Mouse (Mus musculus) liver, adult 2 months (tissue): ENCODE measurements around the gene Gse1. TPM values are rescaled to one million over a fixed set of nuclear protein-coding genes. Genes with fewer than 3 reads are reported as not detected.

Source experiments
- DNase-seq: peaks from one replicate; pipeline ENCODE4 v3.0.0-alpha.2; 2011; ENCODE audit warnings: low read depth, low spot score; ENCODE audit errors: extremely low read depth
- H3K27ac ChIP-seq: fragments of 200-500 bp; replicated peaks from 2 replicates; pipeline ENCODE4 v1.5.1; 2012; ENCODE audit warnings: low read depth, mild to moderate bottlenecking, control low read depth, inconsistent platforms, low read length; ENCODE audit not compliant: insufficient read depth
- H3K27me3 ChIP-seq: fragments of 200-500 bp; 2 replicates; pipeline ENCODE4 v1.6.1; 2012; ENCODE audit warnings: mild to moderate bottlenecking, moderate library complexity, low read length, inconsistent platforms; ENCODE audit not compliant: control insufficient read depth, insufficient read depth
- H3K36me3 ChIP-seq: fragments of 200-500 bp; 2 replicates; pipeline ENCODE4 v1.6.1; 2012; ENCODE audit warnings: low read length, inconsistent platforms; ENCODE audit not compliant: control insufficient read depth, insufficient read depth
- H3K4me1 ChIP-seq: fragments of 200-500 bp; 2 replicates; pipeline ENCODE4 v1.6.1; 2011; ENCODE audit warnings: low read length; ENCODE audit not compliant: control insufficient read depth, insufficient read depth
- H3K4me3 ChIP-seq: fragments of 200-500 bp; 2 replicates; pipeline ENCODE4 v1.5.1; 2011; ENCODE audit warnings: low read depth, mild to moderate bottlenecking, control low read depth, low read length, moderate library complexity; ENCODE audit not compliant: insufficient read depth
- H3K79me2 ChIP-seq: fragments of 200-500 bp; 2 replicates; pipeline ENCODE4 v1.6.1; 2012; ENCODE audit warnings: inconsistent platforms, mild to moderate bottlenecking, low read length, moderate library complexity; ENCODE audit not compliant: control insufficient read depth, insufficient read depth
- H3K9ac ChIP-seq: fragments of 200-500 bp; 2 replicates; pipeline ENCODE4 v1.6.1; 2012; ENCODE audit warnings: low read depth, mild to moderate bottlenecking, control low read depth, inconsistent platforms, low read length
- CTCF ChIP-seq: fragments of 200-500 bp; IDR thresholded peaks from 2 replicates; pipeline ENCODE4 v1.5.1; 2011; ENCODE audit warnings: low read depth, low read length, control low read depth
- POLR2A ChIP-seq: fragments of 200-500 bp; IDR thresholded peaks from 2 replicates; pipeline ENCODE4 v1.6.1; 2011; ENCODE audit warnings: low read length, control low read depth; ENCODE audit not compliant: insufficient read depth; ENCODE audit errors: extremely low read depth
- WGBS: fragments of 180-500 bp; shearing (Covaris S2); methylation state at CpG from one replicate; pipeline ENCODE4 v1.1.7; 2018; 5-methylcytosine and 5-hydroxymethylcytosine counted together
- polyA plus RNA-seq: library from polyadenylated mRNA; depleted of rRNA; stranded (reverse); fragments of >200 nt; gene quantifications from 2 replicates; pipeline ENCODE4 v1.2.3, GENCODE M21; 2012
- total RNA-seq: library from RNA; depleted of rRNA; stranded (reverse); fragments of >200 nt; gene quantifications from 2 replicates; pipeline ENCODE4 v1.2.3, GENCODE M21; 2014

Gene Gse1
- total and polyA plus RNA-seq, 2 experiments = 2.6 to 10.0 TPM

DNA sequence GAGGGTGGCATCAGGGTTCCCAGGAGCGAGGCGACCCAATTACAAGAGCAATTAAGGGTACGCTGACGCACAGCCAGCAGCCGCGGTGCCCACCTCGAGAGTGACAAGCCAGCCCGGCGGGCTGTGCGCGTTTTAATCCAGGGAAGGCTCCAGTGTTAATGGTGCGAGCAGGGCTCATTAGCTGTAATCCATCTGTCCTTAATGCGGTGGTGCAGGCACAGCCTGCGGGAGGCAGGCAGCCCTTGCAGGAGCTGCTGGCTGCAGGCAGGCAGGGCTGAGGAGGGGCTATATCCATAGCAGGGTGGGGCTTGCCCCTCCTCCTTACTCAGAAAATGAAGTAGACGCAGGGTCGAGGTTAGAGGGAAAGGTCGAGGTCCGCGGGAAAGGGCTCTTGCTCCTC, 211.1 kb downstream of the Gse1 start:
- H3K36me3 ChIP-seq = no peaks in the 10 kb centered on the region
- H3K4me1 ChIP-seq = peaks cover 36% of the 10 kb centered on the region
- H3K9ac ChIP-seq = no peak overlapping the region
- no peak overlapping the region for H3K4me3 ChIP-seq
- DNase-seq = no peak
- H3K27ac ChIP-seq = no peak overlapping the region
- no peaks in the 10 kb centered on the region for H3K79me2 ChIP-seq
- H3K27me3 ChIP-seq = no peaks in the 10 kb centered on the region
- TF ChIP-seq POLR2A = no peak
- TF ChIP-seq CTCF = no peak
- 76% methylated on average over 19 of the region's 19 CpGs for WGBS

DNA sequence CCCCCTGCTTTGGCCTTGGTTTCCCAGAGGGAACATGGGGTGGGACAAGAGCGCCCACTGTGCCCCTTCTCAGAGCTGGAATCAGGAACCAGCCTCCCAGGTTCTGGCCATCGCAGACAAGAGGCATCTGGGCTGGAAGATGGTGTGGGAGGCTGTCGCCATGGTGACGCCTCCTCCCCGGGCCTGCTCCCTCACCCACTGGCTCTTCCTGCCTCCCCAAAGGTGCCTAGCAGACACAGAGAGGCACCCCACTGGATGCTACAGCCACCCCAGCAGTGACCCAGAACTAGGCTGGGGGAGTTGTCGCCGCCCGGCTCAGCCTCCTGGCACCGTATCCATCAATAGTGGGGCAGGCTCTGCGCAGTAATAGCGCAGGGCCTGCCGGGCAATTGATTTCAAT, 212.5 kb downstream of the Gse1 start:
- H3K9ac ChIP-seq = no peak overlapping the region
- 93% methylated on average over 12 of the region's 12 CpGs for WGBS
- H3K4me3 ChIP-seq = no peak overlapping the region
- H3K79me2 ChIP-seq = no peaks in the 10 kb centered on the region
- no peak for DNase-seq
- H3K27ac ChIP-seq = no peak overlapping the region
- no peaks in the 10 kb centered on the region for H3K27me3 ChIP-seq
- H3K4me1 ChIP-seq = peaks cover 37% of the 10 kb centered on the region
- TF ChIP-seq POLR2A (no peak), CTCF (no peak)
- H3K36me3 ChIP-seq = no peaks in the 10 kb centered on the region

DNA sequence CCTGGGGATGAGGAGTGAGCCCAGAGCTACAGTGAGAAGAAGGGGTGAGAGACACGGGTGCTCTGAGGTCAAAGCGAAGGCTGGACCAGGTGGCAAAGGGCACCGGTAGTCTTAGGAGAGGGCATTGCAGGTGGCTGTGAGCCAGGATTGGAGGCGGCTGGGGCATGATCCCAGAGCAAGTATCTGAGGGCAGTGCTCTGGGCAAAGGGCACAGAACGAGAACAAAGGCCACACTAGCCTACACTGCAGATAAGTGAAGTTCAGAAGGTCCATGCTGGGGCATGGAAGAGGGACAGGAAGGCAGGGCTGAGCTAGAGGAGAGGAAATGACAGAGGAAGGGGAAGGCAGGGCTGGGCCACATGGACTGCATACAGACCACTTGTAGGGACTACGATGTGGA, 213.4 kb downstream of the Gse1 start:
- 8% methylated on average over 6 of the region's 6 CpGs for WGBS
- H3K9ac ChIP-seq = no peak overlapping the region
- no peaks in the 10 kb centered on the region for H3K36me3 ChIP-seq
- TF ChIP-seq CTCF = no peak
- no peak for TF ChIP-seq POLR2A
- peak overlapping the region; percentile 58 for H3K27ac ChIP-seq
- peaks cover 38% of the 10 kb centered on the region for H3K4me1 ChIP-seq
- peak; percentile 97 for DNase-seq
- H3K79me2 ChIP-seq = no peaks in the 10 kb centered on the region
- H3K4me3 ChIP-seq = no peak overlapping the region
- no peaks in the 10 kb centered on the region for H3K27me3 ChIP-seq

DNA sequence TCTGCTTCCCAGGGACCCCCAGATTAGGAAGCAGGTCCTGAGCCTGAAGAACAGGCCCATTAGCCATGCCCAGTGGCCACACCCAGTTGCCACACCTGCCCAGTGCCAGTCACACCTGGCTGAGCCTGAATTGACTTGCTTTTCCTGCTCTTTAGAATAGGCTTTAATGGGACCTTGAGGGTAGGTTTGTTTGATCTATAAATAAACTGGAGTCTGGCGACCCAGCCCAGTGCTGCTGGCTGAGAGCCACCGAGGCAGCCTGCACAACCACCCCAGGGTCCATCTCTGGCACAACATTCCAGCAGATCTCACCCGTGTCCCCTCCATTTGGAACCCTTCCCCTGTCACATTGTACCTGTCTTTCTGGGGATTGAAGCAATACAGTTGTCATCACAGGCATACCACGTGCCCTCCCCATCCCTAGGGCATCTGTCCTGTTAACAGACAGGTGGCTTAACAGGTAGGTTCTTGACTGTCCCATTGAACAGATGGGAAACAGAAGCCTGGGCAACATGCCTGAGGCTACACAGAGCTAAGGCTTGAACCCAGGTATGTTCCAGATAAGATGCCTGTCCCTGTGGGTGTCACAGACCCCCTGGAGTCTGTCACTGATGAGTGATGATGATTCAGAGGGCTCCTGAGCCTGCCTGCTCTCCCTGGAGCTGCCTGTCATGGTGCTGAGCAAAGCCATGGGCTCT, 214.2 kb downstream of the Gse1 start:
- Histone ChIP-seq H3K4me3 (no peak overlapping the region), H3K4me1 (peaks cover 29% of the 10 kb centered on the region), H3K79me2 (no peaks in the 10 kb centered on the region), H3K27ac (peak overlapping the region; percentile 58), H3K9ac (no peak overlapping the region; the same call in 1 of the 2 replicates), H3K27me3 (no peaks in the 10 kb centered on the region), H3K36me3 (no peaks in the 10 kb centered on the region)
- TF ChIP-seq CTCF (no peak), POLR2A (no peak)
- 11% methylated on average over 4 of the region's 4 CpGs for WGBS
- peak; percentile 45 for DNase-seq

DNA sequence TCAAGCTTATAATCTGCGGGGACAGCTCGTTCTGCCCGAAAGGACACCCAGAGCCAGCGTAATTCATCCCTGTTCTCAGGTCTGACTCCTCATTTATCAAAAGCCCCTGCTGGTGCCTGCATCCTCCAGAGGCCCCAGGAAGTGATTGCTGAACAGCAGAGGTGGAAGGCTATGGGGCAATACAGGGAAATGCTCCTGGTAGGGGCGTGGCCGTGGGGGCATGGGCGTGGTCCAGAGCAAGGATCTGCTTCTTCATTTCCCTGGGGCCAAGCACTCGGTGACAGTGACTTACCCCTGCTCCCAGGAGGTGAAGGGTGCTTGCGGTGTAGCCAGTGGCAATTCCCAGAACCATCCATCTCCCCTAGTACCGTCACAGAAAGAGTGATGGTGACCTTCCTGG, 217.0 kb downstream of the Gse1 start:
- no peak for TF ChIP-seq CTCF
- TF ChIP-seq POLR2A = no peak
- H3K4me1 ChIP-seq = peaks cover 29% of the 10 kb centered on the region
- no peaks in the 10 kb centered on the region for H3K79me2 ChIP-seq
- H3K9ac ChIP-seq = no peak overlapping the region
- no peak overlapping the region for H3K27ac ChIP-seq
- H3K4me3 ChIP-seq = no peak overlapping the region
- 78% methylated on average over 10 of the region's 10 CpGs for WGBS
- DNase-seq = no peak
- no peaks in the 10 kb centered on the region for H3K36me3 ChIP-seq
- H3K27me3 ChIP-seq = no peaks in the 10 kb centered on the region

DNA sequence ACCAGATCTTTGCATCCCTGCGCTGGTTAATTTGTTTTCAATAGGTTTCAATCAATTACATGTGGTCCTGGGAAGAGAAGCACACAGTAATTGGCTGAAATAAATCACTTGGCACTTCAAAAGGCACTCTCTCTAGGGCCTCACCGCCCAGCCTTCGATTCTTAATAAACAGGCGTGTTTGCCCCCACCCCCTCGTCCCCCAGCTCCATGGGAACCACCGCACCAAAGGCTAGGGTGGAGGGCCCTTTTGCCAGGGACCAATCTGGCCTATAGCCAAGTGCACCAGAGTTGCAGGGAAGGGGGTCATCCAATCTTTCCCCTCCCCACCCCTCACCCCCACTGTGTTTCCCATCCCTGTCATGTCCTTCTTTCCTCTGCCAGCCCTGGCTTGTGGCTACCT, 219.9 kb downstream of the Gse1 start:
- WGBS = 94% methylated on average over 6 of the region's 6 CpGs
- Histone ChIP-seq H3K4me1 (peaks cover 12% of the 10 kb centered on the region), H3K27ac (no peak overlapping the region), H3K9ac (no peak overlapping the region), H3K27me3 (no peaks in the 10 kb centered on the region), H3K4me3 (no peak overlapping the region), H3K79me2 (no peaks in the 10 kb centered on the region), H3K36me3 (no peaks in the 10 kb centered on the region)
- no peak for DNase-seq
- TF ChIP-seq CTCF (no peak), POLR2A (no peak)
